Mouse (Mus musculus): ENCODE data around the gene Kif13a. TPM values are rescaled to one million over a fixed set of nuclear protein-coding genes. Genes with fewer than 3 reads are reported as not detected.
A peak's percentile ranks its signal among the peaks of the same experiment; 100 is the strongest.

The Kif13a gene
- polyA plus RNA-seq, 1 experiment from 2014 or later: 2.5 TPM

DNA sequence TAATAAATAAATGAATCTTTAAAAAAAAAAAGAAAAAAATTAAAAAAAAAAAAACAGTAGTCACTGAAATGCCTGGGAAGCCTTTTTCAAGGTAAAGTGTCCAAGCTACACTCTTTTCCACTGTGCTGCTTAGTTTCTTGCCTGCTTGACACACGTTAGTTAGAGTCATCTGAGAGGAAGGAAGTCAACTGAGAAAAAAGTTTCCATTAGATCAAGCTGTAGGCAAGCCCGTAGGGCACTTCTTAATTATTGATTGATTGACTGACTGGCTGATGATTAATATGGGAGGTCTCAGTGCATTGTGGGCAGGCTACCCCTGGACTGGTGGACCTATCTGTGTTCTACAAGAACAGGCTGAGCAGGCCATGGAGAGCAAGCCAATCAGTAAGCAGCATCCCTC, 9.9 kb downstream of the Kif13a start:
- Histone ChIP-seq H3K9ac (no peak overlapping the region), H3K27ac (no peak overlapping the region), H3K36me3 (no peaks in the 10 kb centered on the region), H3K4me3 (replicated peaks) (no peak overlapping the region), H3K4me2 (no peak overlapping the region), H3K4me1 (replicated peaks) (peaks cover 14% of the 10 kb centered on the region; the same call in 1 of the 2 replicates), H3K27me3 (no peaks in the 10 kb centered on the region), H3K9me3 (replicated peaks) (no peaks in the 10 kb centered on the region)
- DNase-seq: no peak
- ATAC-seq (ENCODE audit: low read depth): no peak
- 59% methylated on average over 2 of the region's 2 CpGs for WGBS (ENCODE audit: insufficient replicate concordance)

DNA sequence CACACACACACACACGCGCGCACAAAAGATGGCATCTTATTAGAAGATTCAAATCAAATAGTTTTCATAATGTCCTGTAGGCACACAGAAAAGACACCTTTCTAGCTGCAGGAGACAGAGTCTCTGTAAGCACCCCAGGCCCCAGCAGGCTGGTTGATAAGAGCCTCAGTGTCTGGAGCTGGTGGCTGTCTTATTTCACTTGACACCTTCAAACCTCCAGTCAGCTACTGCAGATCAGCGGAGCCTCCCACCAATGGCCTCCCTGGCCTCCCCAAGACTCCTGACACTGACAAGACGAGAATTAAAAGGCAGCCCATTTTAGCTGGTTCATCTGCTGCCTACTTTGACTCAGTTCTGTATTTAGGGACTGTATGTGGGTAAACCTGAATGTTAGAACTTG, 11.2 kb downstream of the Kif13a start:
- H3K4me1 ChIP-seq (replicated peaks): peaks cover 14% of the 10 kb centered on the region; the same call in 1 of the 2 replicates
- no peak for ATAC-seq (ENCODE audit: low read depth)
- H3K9ac ChIP-seq: no peak overlapping the region
- no peak overlapping the region for H3K4me3 ChIP-seq (replicated peaks)
- no peak overlapping the region for H3K4me2 ChIP-seq
- WGBS (ENCODE audit: insufficient replicate concordance): 62% methylated on average over 5 of the region's 5 CpGs
- no peaks in the 10 kb centered on the region for H3K9me3 ChIP-seq (replicated peaks)
- no peak for DNase-seq
- H3K27ac ChIP-seq: no peak overlapping the region
- H3K27me3 ChIP-seq: no peaks in the 10 kb centered on the region
- no peaks in the 10 kb centered on the region for H3K36me3 ChIP-seq

DNA sequence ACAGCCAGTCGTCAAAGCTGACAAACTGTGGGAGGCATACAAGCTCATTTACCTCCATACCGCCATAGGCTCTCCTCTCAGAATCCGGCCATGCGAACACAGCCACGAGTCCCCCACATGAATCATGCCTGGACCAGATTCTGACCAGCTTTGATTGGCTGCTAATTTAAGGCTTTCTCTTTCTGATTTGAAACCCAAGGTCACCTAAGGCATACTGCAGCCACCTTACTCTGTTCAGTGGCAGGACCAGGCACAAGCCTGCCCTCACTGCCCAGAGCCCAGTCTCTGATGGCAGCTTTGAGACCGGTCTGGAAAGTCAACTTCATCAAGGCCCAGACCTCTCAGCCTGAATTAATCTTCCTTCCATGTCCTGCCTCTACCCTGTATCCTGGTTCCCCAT, 17.7 kb downstream of the Kif13a start:
- H3K4me1 ChIP-seq (replicated peaks): no peaks in the 10 kb centered on the region

DNA sequence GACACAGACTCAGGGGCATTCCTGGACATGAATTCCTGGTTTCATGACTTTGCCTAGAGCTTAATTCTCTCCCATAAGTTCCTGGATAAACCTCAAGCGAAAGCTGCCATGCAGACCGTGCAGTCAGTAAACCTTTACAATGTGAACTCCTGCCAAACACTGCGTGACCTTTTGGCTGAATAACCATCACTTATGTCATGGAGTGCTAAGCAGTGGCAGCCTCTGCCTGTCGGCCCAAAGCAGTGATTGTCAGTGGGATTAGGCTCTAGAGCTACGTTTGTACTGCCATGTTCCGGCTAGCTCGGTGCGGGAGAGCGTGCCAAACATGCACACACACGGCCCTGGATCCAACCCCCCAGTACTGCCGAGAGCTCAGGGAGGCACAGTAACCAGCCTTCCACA, 18.6 kb downstream of the Kif13a start:
- Histone ChIP-seq H3K9ac (no peak overlapping the region), H3K4me1 (replicated peaks) (0 out of 2 replicates have a peak, but pooled peaks cover 3% of the 10 kb centered on the region), H3K36me3 (no peaks in the 10 kb centered on the region), H3K27ac (no peak overlapping the region), H3K9me3 (replicated peaks) (no peaks in the 10 kb centered on the region), H3K27me3 (no peaks in the 10 kb centered on the region), H3K4me3 (replicated peaks) (no peak overlapping the region), H3K4me2 (no peak overlapping the region)
- 70% methylated on average over 11 of the region's 11 CpGs for WGBS (ENCODE audit: insufficient replicate concordance)
- ATAC-seq (ENCODE audit: low read depth) (no peak), DNase-seq (no peak)

More for the DNA sequence above, 17.7 kb downstream of the Kif13a start:
- Histone ChIP-seq H3K4me3 (replicated peaks) (no peak overlapping the region), H3K4me2 (no peak overlapping the region), H3K27ac (no peak overlapping the region), H3K9ac (no peak overlapping the region), H3K36me3 (no peaks in the 10 kb centered on the region), H3K27me3 (no peaks in the 10 kb centered on the region), H3K9me3 (replicated peaks) (no peaks in the 10 kb centered on the region)
- DNase-seq (no peak), ATAC-seq (ENCODE audit: low read depth) (no peak)
- 72% methylated on average over 6 of the region's 6 CpGs for WGBS (ENCODE audit: insufficient replicate concordance)

DNA sequence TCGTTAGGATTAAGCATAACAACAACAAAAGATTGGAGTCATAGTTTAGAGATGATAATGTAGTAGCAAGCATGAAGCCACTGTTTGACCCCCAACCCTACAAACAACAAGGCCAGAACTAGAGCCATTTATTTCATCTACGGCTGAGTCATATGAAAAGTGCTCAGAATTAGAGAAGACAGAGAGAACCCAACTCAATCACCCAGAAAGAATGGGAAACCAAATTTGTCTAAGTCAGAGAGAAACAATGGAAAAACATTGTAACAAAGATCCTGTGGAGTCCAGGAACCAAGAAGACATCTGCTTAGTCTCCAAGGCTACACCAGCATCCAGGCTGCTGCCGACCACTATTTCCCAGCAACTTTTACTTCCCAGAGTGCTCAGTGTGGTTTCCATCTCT, 19.7 kb downstream of the Kif13a start:
- Histone ChIP-seq H3K9ac (no peak overlapping the region), H3K36me3 (no peaks in the 10 kb centered on the region), H3K4me3 (replicated peaks) (no peak overlapping the region), H3K4me2 (no peak overlapping the region), H3K27ac (no peak overlapping the region), H3K9me3 (replicated peaks) (no peaks in the 10 kb centered on the region), H3K27me3 (no peaks in the 10 kb centered on the region), H3K4me1 (replicated peaks) (peaks cover 10% of the 10 kb centered on the region; the same call in 1 of the 2 replicates)
- ATAC-seq (ENCODE audit: low read depth) (no peak), DNase-seq (no peak)
- WGBS (ENCODE audit: insufficient replicate concordance): 75% methylated on average over 3 of the region's 3 CpGs

DNA sequence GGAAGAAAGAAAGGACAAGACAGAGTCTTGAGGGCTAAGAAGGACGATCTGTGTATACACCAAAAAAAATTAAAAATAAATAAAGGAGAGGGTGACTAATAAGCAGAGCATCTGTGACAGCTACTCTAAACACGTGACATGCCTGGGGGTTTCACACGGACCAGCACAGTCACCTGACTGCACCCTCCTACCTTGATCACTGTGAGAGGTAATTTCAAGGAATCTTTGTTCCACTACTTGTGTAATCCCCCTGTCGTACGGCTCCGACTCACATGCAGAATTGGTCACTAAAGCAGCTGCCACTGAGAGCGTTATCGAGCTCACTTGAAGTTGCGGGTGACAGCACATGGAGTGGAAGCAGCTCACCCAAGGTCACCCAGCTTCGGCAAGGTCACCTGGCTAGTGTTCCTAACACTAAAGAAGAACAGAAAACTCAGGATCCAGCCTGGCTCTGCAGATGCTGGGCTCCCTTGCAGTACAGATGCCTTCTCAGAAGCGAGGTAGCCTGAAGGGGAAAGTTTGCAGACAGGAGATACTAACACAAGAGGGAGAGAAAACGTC, 20.6 kb downstream of the Kif13a start:
- Histone ChIP-seq H3K27ac (no peak overlapping the region), H3K4me1 (replicated peaks) (peaks cover 10% of the 10 kb centered on the region; the same call in 1 of the 2 replicates), H3K27me3 (no peaks in the 10 kb centered on the region), H3K4me2 (no peak overlapping the region), H3K9ac (no peak overlapping the region), H3K4me3 (replicated peaks) (no peak overlapping the region), H3K9me3 (replicated peaks) (no peaks in the 10 kb centered on the region), H3K36me3 (no peaks in the 10 kb centered on the region)
- DNase-seq: no peak
- 72% methylated on average over 12 of the region's 12 CpGs for WGBS (ENCODE audit: insufficient replicate concordance)
- ATAC-seq (ENCODE audit: low read depth): no peak

DNA sequence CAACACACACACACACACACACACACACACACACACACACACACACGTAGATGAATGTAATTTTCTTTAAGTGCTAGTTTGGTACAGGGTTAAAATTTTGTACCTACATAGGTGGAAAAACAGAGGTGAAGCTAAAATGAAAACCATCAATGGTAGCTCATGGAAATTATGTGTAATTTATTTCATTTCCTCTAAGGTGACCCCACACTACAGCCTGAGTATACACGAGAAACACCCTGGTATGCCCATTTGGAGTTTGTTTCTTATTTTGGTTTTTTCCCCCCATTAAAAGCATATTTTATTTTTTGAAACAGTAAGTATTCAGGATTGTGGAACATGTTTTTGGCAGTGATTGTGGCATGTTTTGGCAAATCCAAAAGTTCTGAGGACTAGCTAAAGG, 21.3 kb downstream of the Kif13a start:
- DNase-seq (no peak), ATAC-seq (ENCODE audit: low read depth) (no peak)
- H3K9ac ChIP-seq: no peak overlapping the region
- H3K4me1 ChIP-seq (replicated peaks): peaks cover 10% of the 10 kb centered on the region; the same call in 1 of the 2 replicates
- WGBS (ENCODE audit: insufficient replicate concordance): 51% methylated on average over 2 of the region's 2 CpGs
- H3K4me3 ChIP-seq (replicated peaks): no peak overlapping the region
- no peaks in the 10 kb centered on the region for H3K27me3 ChIP-seq
- H3K36me3 ChIP-seq: no peaks in the 10 kb centered on the region
- H3K4me2 ChIP-seq: no peak overlapping the region
- no peak overlapping the region for H3K27ac ChIP-seq
- H3K9me3 ChIP-seq (replicated peaks): no peaks in the 10 kb centered on the region

DNA sequence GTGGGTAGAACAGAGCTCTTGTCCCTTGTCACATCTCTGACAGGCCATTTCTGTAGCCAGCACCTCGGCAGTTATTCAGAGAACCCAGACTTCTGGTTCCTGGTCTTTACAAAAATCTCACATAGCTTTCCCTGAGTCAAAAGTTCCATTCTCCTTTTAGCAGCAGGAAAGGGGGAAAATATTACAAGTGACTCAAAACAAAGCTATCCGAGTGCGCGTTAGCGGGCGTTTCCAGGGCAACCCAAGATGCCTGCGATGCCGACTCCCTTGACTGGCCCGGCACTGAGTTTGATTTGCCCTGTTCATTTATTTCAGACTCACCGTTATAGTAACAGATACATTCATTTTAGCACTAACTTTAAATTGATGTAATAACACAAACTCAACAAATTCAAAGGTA, 21.8 kb downstream of the Kif13a start:
- Histone ChIP-seq H3K4me3 (replicated peaks) (no peak overlapping the region), H3K9me3 (replicated peaks) (no peaks in the 10 kb centered on the region), H3K4me1 (replicated peaks) (peaks cover 10% of the 10 kb centered on the region; the same call in 1 of the 2 replicates), H3K27me3 (no peaks in the 10 kb centered on the region), H3K27ac (no peak overlapping the region), H3K36me3 (no peaks in the 10 kb centered on the region), H3K9ac (no peak overlapping the region), H3K4me2 (no peak overlapping the region)
- 89% methylated on average over 10 of the region's 10 CpGs for WGBS (ENCODE audit: insufficient replicate concordance)
- DNase-seq (no peak), ATAC-seq (ENCODE audit: low read depth) (no peak)

DNA sequence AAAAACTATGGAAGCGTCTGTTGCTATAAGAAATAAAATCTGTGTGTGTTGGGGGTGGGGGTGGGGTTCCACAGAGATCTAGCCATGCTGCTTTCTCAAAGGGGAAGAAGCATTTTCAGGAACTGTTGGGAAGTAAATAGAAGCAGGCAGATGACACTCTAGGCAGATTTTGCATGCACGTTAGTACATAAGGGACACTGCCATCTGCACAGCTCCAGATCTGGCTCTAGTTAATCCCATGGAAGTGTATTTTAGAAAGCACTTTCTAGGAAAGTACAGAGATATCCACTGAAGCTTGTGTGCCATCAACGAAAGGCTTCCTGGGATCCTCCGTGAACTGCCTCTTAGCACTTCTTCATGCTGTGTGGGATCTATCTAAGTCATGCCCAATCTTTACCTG, 22.6 kb downstream of the Kif13a start:
- ATAC-seq (ENCODE audit: low read depth): no peak
- Histone ChIP-seq H3K4me1 (replicated peaks) (peaks cover 10% of the 10 kb centered on the region; the same call in 1 of the 2 replicates), H3K9me3 (replicated peaks) (no peaks in the 10 kb centered on the region), H3K4me2 (no peak overlapping the region), H3K27ac (no peak overlapping the region), H3K9ac (no peak overlapping the region), H3K27me3 (no peaks in the 10 kb centered on the region), H3K4me3 (replicated peaks) (no peak overlapping the region), H3K36me3 (no peaks in the 10 kb centered on the region)
- DNase-seq: no peak
- 76% methylated on average over 4 of the region's 4 CpGs for WGBS (ENCODE audit: insufficient replicate concordance)

DNA sequence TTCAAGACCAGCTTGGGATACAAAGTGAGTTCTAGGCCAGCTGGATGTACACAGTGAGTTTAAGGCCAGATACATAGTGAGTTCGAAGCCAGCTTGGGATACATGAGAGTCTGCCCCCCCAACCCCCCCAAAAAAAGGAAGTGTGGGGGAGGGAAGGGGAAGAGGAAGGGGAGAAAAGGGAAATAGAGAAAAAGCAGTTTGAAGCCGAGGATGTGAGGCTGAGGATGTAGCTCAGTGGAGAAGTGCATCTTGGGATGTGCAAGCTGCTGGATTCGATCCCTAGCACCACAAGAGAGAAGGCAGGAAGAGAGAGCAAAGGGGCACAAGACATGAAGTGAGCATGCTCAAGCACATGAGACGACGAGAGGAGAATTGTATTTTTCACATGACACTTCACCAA, 23.7 kb downstream of the Kif13a start:
- ATAC-seq (ENCODE audit: low read depth) (no peak), DNase-seq (no peak)
- Histone ChIP-seq H3K4me3 (replicated peaks) (no peak overlapping the region), H3K36me3 (no peaks in the 10 kb centered on the region), H3K4me1 (replicated peaks) (peaks cover 10% of the 10 kb centered on the region; the same call in 1 of the 2 replicates), H3K9ac (no peak overlapping the region), H3K27ac (no peak overlapping the region), H3K4me2 (no peak overlapping the region), H3K9me3 (replicated peaks) (no peaks in the 10 kb centered on the region), H3K27me3 (no peaks in the 10 kb centered on the region)
- WGBS (ENCODE audit: insufficient replicate concordance): 55% methylated on average over 5 of the region's 5 CpGs

DNA sequence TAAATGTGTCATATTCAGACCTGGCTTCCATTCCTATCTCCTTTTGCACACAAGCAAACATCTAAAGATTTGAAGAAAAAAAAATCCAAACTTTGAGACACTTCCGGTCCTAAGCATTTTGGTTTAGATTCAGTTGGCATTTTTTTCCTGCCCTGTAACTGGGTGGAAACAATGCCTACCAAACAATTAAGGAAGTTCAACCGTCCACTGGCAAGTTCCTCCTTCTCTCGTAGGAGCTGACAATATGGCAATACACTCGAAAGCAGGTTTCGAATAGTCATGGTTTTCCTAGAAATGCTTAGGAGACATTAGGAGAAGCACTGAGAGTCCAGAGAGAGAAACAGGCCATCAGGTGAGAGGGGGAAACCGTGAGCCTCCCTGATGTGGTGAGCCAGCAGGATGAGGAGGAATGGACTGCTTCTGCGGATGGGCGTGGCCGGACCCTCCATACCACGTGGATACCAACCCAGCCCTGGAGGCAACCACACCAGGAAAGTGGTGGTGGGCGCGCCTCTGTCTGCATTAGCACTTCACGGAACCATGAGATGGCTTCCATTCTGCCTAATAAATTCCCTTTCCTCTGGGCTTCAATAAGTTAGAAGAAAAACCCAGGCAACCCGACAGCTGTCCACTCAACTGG, 24.6 kb downstream of the Kif13a start:
- H3K27me3 ChIP-seq: no peaks in the 10 kb centered on the region
- H3K27ac ChIP-seq: no peak overlapping the region; the same call in 1 of the 2 replicates
- DNase-seq: no peak
- H3K9me3 ChIP-seq (replicated peaks): no peaks in the 10 kb centered on the region
- peak overlapping the region; percentile 17; the same call in 1 of the 2 replicates for H3K4me2 ChIP-seq
- H3K4me3 ChIP-seq (replicated peaks): no peak overlapping the region
- 26% methylated on average over 14 of the region's 14 CpGs for WGBS (ENCODE audit: insufficient replicate concordance)
- peaks cover 10% of the 10 kb centered on the region; the same call in 1 of the 2 replicates for H3K4me1 ChIP-seq (replicated peaks)
- H3K9ac ChIP-seq: no peak overlapping the region
- no peaks in the 10 kb centered on the region for H3K36me3 ChIP-seq
- no peak for ATAC-seq (ENCODE audit: low read depth)

All from liver, embryonic 13.5 days (tissue).